Mouse (Mus musculus): Measurements from ENCODE around the gene Ifnk.

The Ifnk gene

DNA sequence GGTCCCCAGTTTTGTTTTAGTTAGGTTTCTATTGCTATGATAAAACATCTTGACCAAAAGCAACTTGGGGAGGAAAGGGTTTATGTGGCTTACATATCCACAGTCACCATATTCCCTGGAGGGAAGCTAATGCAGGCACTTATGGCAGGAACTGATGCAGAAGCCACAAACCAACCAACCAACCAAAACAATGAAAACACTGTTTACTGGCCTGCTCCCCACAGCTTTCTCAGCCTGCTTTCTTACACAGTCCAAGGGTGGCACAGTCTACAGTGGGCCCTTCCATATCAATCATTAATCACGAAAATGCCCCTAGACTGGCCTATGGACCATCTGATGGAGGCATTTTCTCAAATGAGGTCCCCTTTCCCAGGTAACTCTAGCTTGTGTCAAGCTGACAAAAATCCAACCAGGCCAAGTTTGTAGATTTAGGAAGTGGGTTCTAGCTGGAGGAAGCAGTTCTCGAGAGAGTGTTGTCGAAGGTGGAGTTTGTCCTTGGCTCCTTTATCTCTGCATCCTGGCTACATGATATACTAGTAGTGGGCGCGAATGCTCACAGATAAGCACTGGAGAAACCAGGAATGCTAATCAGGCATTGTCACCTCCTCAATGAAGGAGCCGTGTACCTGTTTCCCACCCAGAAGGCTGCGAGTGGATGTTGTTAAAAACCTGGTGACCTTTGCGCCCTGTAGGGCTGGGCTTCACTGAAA, 35.9 kb downstream of the Ifnk start:
- no peak for DNase-seq (ENCODE audit: extremely low read depth, low read depth, low spot score)

DNA sequence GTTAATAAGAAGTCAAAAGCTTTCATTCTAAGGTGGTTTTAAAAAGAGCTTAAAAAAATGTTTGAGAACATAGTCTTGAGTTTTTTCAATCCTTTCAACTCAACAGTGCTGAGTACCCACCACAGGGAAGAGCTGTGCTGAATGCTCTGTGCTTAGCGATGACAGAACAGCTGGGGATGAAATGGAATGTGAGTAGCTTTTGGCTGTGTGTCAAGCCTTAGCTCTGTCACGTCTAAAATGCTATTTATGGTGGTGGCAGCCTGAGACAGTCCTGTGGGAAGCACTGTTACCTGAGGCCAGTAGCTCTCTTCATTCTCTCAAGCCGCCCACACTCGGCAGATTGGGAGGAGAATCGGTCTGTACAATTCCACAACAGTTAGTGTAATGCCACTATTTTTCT, 37.9 kb downstream of the Ifnk start:
- DNase-seq (ENCODE audit: extremely low read depth, low read depth, low spot score), result no peak

DNA sequence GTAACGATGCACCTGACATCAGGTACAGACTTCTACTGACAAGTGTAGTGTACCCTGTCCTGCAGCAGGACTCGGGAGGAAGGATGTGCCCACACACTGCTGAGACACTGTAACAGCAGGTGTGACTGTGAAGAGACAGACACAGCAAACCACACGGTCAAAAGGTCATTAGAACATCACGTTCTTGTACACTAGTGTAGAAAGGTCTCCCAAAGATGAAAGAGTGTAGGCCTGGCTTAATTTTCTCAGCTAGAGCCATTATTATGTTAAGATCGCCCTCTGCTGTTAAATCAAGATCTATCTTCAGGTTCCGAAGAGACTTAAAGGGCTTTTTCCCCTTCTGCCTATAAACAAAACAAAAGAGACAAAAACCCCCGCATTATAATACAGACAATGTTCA, 40.9 kb downstream of the Ifnk start:
- DNase-seq (ENCODE audit: extremely low read depth, low read depth, low spot score), result no peak

DNA sequence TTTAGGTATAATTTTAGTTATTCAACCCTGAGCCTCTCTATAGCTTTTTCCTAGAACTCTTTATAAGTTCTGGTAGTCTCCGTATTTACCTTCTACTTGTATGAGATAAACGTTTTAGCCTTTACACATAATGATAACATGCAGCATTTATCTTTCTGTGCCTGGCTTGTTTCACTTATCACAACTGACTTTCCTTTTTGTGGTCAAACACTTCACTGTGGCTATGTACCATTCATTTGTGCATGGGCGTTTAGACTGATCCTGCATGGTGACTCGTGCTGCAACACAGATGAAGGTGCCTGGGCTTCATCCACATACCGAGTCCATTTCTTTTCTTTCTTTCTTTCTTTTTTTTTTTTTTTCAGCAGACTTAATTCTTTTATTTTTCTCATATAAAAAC, 49.8 kb downstream of the Ifnk start:
- no peak for DNase-seq (ENCODE audit: extremely low read depth, low read depth, low spot score)
